Mouse (Mus musculus): ENCODE measurements around the gene Speer4d. TPM values are rescaled to one million over a fixed set of nuclear protein-coding genes. Genes with fewer than 3 reads are reported as not detected.

The Speer4d gene
- polyA plus RNA-seq, 1 experiment from 2014 or later: not detected

Other genes with a start within 250 kb of the Speer4d start
- gene Gm21149, start 142.5 kb upstream of the Speer4d start, polyA plus RNA-seq (2015; fragmentation: Nextera tagmentation; extraction: Ambion mirVana): not detected in 2 replicates
- gene Gm21190, start 89.8 kb upstream of the Speer4d start, polyA plus RNA-seq (2015; fragmentation: Nextera tagmentation; extraction: Ambion mirVana): not detected in 2 replicates
- gene Gm21083, start 41.7 kb upstream of the Speer4d start, polyA plus RNA-seq (2015; fragmentation: Nextera tagmentation; extraction: Ambion mirVana): not detected in 2 replicates
- gene 4930572O03Rik, start 38.0 kb downstream of the Speer4d start, polyA plus RNA-seq (2015; fragmentation: Nextera tagmentation; extraction: Ambion mirVana): not detected in 2 replicates
- not detected in 2 replicates for gene Speer4c, start 95.2 kb downstream of the Speer4d start, polyA plus RNA-seq (2015; fragmentation: Nextera tagmentation; extraction: Ambion mirVana)